Mouse (Mus musculus): ENCODE results near the gene Arhgef28.

- no peak for TF ChIP-seq POLR2A (IDR thresholded peaks at IDR 0.05; ENCODE audit: insufficient read depth, low read depth, low read length)
- TF ChIP-seq CTCF (IDR thresholded peaks at IDR 0.05; ENCODE audit: insufficient read depth, low read depth, low read length), result no peak
Observed at GRCm38 (mm10) chr13:97976642-97977041, 229.6 kb downstream of the Arhgef28 start.
